Mouse (Mus musculus) MEL (cell line): ENCODE measurements at regions not wholly inside any gene's neighbourhood (a gene's known extent, or its start where the extent isn't known, plus 50 kb on each side); places are given as distances from the start of the nearest gene placed in this dataset.

Experiments used
- DNase-seq: peaks from one replicate; pipeline ENCODE4 v3.0.0; 2011; ENCODE audit warnings: low read depth, low spot score
- H3K27ac ChIP-seq: 2 replicates; pipeline ENCODE4 v1.5.1; 2012; ENCODE audit warnings: low read depth, mild to moderate bottlenecking, control low read depth, low read length, moderate library complexity; ENCODE audit not compliant: control insufficient read depth
- H3K27me3 ChIP-seq, 2 experiments: fragments of 150-350 bp in 1 of 2; sonication (generic) in 1 of 2; 2 replicates each; pipeline ENCODE4 v1.6.1; 2012; ENCODE audit warnings: low read length in 2 of 2, mild to moderate bottlenecking in 2 of 2, improper control_type of control experiment in 1 of 2, moderate library complexity in 1 of 2; ENCODE audit not compliant: insufficient read depth in 2 of 2, control insufficient read depth in 1 of 2
- H3K36me3 ChIP-seq, 2 experiments: 2 replicates each; pipeline ENCODE4 v1.6.1; 2012 to 2014; ENCODE audit warnings: low read length in 2 of 2, improper control_type of control experiment in 1 of 2, inconsistent platforms in 1 of 2, mild to moderate bottlenecking in 1 of 2; ENCODE audit not compliant: insufficient read depth in 2 of 2, control insufficient read depth in 1 of 2
- H3K4me1 ChIP-seq, 2 experiments: fragments of 150-350 bp in 1 of 2; sonication (generic) in 1 of 2; 2 replicates each; pipeline ENCODE4 v1.6.1; 2012; ENCODE audit warnings: low read length in 2 of 2, improper control_type of control experiment in 1 of 2, mild to moderate bottlenecking in 1 of 2; ENCODE audit not compliant: insufficient read depth in 2 of 2, control insufficient read depth in 1 of 2
- H3K4me3 ChIP-seq, 2 experiments: fragments of 150-350 bp in 1 of 2; sonication (generic) in 1 of 2; 2 replicates each; pipeline ENCODE4 v1.5.1; 2012; ENCODE audit warnings: low read depth in 2 of 2, low read length in 2 of 2, mild to moderate bottlenecking in 2 of 2, moderate library complexity in 2 of 2, control low read depth in 1 of 2, improper control_type of control experiment in 1 of 2; ENCODE audit not compliant: control insufficient read depth in 1 of 2, insufficient read depth in 1 of 2
- H3K79me2 ChIP-seq: 2 replicates; pipeline ENCODE4 v1.6.1; 2012; ENCODE audit warnings: mild to moderate bottlenecking, low read length, moderate library complexity; ENCODE audit not compliant: control insufficient read depth, poor library complexity, insufficient read depth
- H3K9ac ChIP-seq: 2 replicates; pipeline ENCODE4 v1.6.1; 2012; ENCODE audit warnings: low read depth, mild to moderate bottlenecking, control low read depth, low read length, moderate library complexity; ENCODE audit not compliant: control insufficient read depth, poor library complexity, severe bottlenecking
- H3K9me3 ChIP-seq: fragments of 150-350 bp; sonication (generic); replicated peaks from 2 replicates; pipeline ENCODE4 v1.6.1; 2012; ENCODE audit warnings: mild to moderate bottlenecking, low read length, improper control_type of control experiment, moderate library complexity; ENCODE audit not compliant: insufficient read depth
- CTCF ChIP-seq, 3 experiments: IDR thresholded peaks in 2 of 3; conservative IDR thresholded peaks in 1 of 3; 2 replicates each; pipeline ENCODE4 v1.5.1; 2011 to 2012; ENCODE audit warnings: low read length in 3 of 3, low read depth in 2 of 3, mild to moderate bottlenecking in 2 of 3, improper control_type of control experiment in 1 of 3, inconsistent platforms in 1 of 3, mixed read lengths in 1 of 3, moderate library complexity in 1 of 3; ENCODE audit not compliant: control insufficient read depth in 1 of 3, insufficient read depth in 1 of 3, poor library complexity in 1 of 3, severe bottlenecking in 1 of 3
- ELF1 ChIP-seq: IDR thresholded peaks from 2 replicates; pipeline ENCODE4 v1.6.1; 2014; ENCODE audit warnings: low read depth, mild to moderate bottlenecking, inconsistent platforms, low read length, improper control_type of control experiment, moderate library complexity
- EP300 ChIP-seq, 2 experiments: IDR thresholded peaks; 2 replicates each; pipeline ENCODE4 v1.6.1; 2011; ENCODE audit warnings: improper control_type of control experiment in 2 of 2, low read length in 2 of 2, low read depth in 1 of 2, mild to moderate bottlenecking in 1 of 2
- ETS1 ChIP-seq: IDR thresholded peaks from 2 replicates; pipeline ENCODE4 v1.6.1; 2012; ENCODE audit warnings: low read depth, mild to moderate bottlenecking, inconsistent platforms, low read length, improper control_type of control experiment, moderate library complexity
- GATA1 ChIP-seq: IDR thresholded peaks from 2 replicates; pipeline ENCODE4 v1.6.1; 2011; ENCODE audit warnings: low read depth, low read length, improper control_type of control experiment
- JUND ChIP-seq: IDR thresholded peaks from 2 replicates; pipeline ENCODE4 v1.6.1; 2011; ENCODE audit warnings: low read depth, mild to moderate bottlenecking, improper control_type of control experiment, low read length
- MXI1 ChIP-seq: IDR thresholded peaks from 2 replicates; pipeline ENCODE4 v1.6.1; 2011; ENCODE audit warnings: mild to moderate bottlenecking, low read depth, low read length, improper control_type of control experiment
- NRF1 ChIP-seq: IDR thresholded peaks from 2 replicates; pipeline ENCODE4 v1.6.1; 2014; ENCODE audit warnings: low read depth, mild to moderate bottlenecking, inconsistent platforms, low read length, improper control_type of control experiment, moderate library complexity; ENCODE audit not compliant: poor library complexity, insufficient read depth, severe bottlenecking
- POLR2AphosphoS5 ChIP-seq: IDR thresholded peaks from 2 replicates; pipeline ENCODE4 v1.6.1; 2012; ENCODE audit warnings: low read depth, borderline replicate concordance, mild to moderate bottlenecking, inconsistent platforms, low read length, moderate library complexity, mixed read lengths
- RAD21 ChIP-seq: IDR thresholded peaks from 2 replicates; pipeline ENCODE4 v1.6.1; 2011; ENCODE audit warnings: mild to moderate bottlenecking, low read depth, low read length, improper control_type of control experiment
- RCOR1 ChIP-seq: IDR thresholded peaks from 2 replicates; pipeline ENCODE4 v1.6.1; 2012; ENCODE audit warnings: low read depth, mild to moderate bottlenecking, inconsistent platforms, low read length, improper control_type of control experiment
- SIN3A ChIP-seq: IDR thresholded peaks from 2 replicates; pipeline ENCODE4 v1.6.1; 2012; ENCODE audit warnings: low read length, improper control_type of control experiment, inconsistent platforms
- SMC3 ChIP-seq: IDR thresholded peaks from 2 replicates; pipeline ENCODE4 v1.6.1; 2011; ENCODE audit warnings: low read depth, low read length, improper control_type of control experiment
- TAL1 ChIP-seq: IDR thresholded peaks from 2 replicates; pipeline ENCODE4 v1.6.1; 2012; ENCODE audit warnings: mild to moderate bottlenecking, inconsistent platforms, low read length, moderate library complexity, mixed read lengths
- TBP ChIP-seq: IDR thresholded peaks from 2 replicates; pipeline ENCODE4 v1.8.0; 2011; ENCODE audit warnings: low read depth, low read length, improper control_type of control experiment
- UBTF ChIP-seq: IDR thresholded peaks from 2 replicates; pipeline ENCODE4 v1.6.1; 2012; ENCODE audit warnings: low read depth, mild to moderate bottlenecking, inconsistent platforms, low read length, improper control_type of control experiment, moderate library complexity, borderline replicate concordance; ENCODE audit not compliant: insufficient read depth
- ZC3H11A ChIP-seq: IDR thresholded peaks from 2 replicates; pipeline ENCODE4 v1.6.1; 2012; ENCODE audit warnings: low read depth, mild to moderate bottlenecking, inconsistent platforms, low read length, improper control_type of control experiment
- ZNF384 ChIP-seq: IDR thresholded peaks from 2 replicates; pipeline ENCODE4 v1.6.1; 2012; ENCODE audit warnings: low read depth, mild to moderate bottlenecking, inconsistent platforms, low read length, improper control_type of control experiment

- TF ChIP-seq TBP (no peak), JUND (no peak), NRF1 (no peak), POLR2AphosphoS5 (no peak), ELF1 (no peak)
Observed at GRCm38 (mm10) chr12:15535822-15536221, 280.9 kb downstream of the Trib2 start (continued).

DNA sequence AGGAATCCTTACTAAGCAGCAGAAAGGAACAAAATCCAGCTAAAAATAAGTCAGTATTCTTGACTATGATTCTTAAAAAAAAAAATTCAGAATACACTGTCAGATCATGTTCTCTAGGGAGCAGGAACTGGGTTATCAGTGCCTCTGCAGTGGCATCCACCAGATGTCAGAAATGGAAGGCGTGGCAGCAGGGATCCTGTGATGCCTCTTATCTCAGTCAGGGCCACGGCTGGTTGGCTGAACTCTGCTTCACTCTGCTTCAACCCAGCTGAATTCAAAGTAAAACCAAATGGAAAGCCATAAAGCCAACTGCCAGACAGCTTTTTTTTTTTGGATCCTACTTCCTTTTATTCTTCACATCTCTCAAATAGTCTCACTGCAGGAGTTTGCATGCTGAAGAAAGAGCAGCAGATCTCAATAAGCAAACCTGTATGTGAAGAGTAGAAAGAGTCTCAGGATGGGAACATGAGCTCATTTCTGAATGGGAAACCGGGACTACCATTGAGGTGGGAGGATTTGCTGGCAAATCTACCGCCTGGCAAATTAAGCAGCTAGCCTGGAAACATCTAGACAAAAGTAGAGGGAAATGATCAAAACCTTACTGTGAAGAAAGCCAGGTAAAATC is 295.8 kb downstream of the Trib2 start:
- no peak overlapping the region for H3K27ac ChIP-seq
- peak; percentile 82 for DNase-seq
- H3K79me2 ChIP-seq = no peaks in the 10 kb centered on the region
- H3K9ac ChIP-seq = no peak overlapping the region
- TF ChIP-seq SMC3 = no peak
- TF ChIP-seq ZC3H11A = no peak
- TF ChIP-seq EP300 (IDR thresholded peaks at IDR 0.05; ENCODE audit: low read depth in 1 of 2, low read length in 2 of 2) = peak; percentile 23 to 59; a peak in 2 of 4 replicates
- TF ChIP-seq ZNF384 = peak; percentile 50
- TF ChIP-seq TAL1 = peak; percentile 35; the same call in 1 of the 2 replicates
- TF ChIP-seq GATA1 = peak; percentile 87
- TF ChIP-seq SIN3A = no peak
- TF ChIP-seq ETS1 = 0 out of 2 replicates have a peak, but pooled peaks have one; percentile 35
- TF ChIP-seq RCOR1 = peak; percentile 20; the same call in 1 of the 2 replicates
- no peak for TF ChIP-seq RAD21
- H3K4me3 ChIP-seq = no peak overlapping the region
- peaks cover 2 to 3% of the 10 kb centered on the region in 2 experiments; a peak in 3 of 4 replicates for H3K27me3 ChIP-seq
- H3K9me3 ChIP-seq = no peaks in the 10 kb centered on the region
- H3K36me3 ChIP-seq = no peaks in the 10 kb centered on the region; a peak in 1 of 4 replicates
- H3K4me1 ChIP-seq = no peaks in the 10 kb centered on the region; a peak in 1 of 4 replicates

DNA sequence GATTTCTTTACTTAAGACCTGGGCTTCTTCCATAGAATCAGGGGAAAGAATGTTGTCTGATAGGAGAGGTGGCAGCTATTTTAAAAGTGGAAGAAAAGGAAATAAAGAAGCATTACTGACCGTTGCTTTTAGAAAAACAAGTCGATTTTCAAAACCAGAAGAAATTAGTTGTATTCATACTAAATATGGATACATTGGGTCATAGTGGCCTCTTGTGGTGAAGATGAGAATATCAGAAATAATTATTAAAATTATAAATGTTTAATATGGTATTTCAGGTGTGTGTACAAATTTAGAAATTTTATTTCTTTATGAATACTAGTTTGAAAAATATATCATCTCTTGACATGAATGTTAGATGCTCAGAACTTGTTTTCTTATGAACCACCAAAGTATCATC is 304.7 kb downstream of the Trib2 start:
- no peaks in the 10 kb centered on the region for H3K36me3 ChIP-seq
- H3K4me3 ChIP-seq = no peak overlapping the region
- DNase-seq = peak; percentile 16
- H3K27ac ChIP-seq = no peak overlapping the region
- TF ChIP-seq MXI1 = no peak
- peak; percentile 44; the same call in 1 of the 2 replicates for TF ChIP-seq SMC3
- TF ChIP-seq TBP = no peak
- TF ChIP-seq ZC3H11A = peak; percentile 17; the same call in 1 of the 2 replicates
- no peak for TF ChIP-seq UBTF
- TF ChIP-seq RAD21 = peak; percentile 81
- peak in 1 of 3 experiments; percentile 48; a peak in 2 of 6 replicates for TF ChIP-seq CTCF (IDR thresholded peaks at IDR 0.05 in 2 of 3, conservative IDR thresholded peaks at IDR 0.05 in 1 of 3; ENCODE audit: control insufficient read depth in 1 of 3, insufficient read depth in 1 of 3, low read depth in 2 of 3, low read length in 3 of 3, poor library complexity in 1 of 3, severe bottlenecking in 1 of 3)
- TF ChIP-seq ZNF384 = no peak
- TF ChIP-seq, all 39 proteins: peak for 4
- Histone ChIP-seq H3K79me2 (no peaks in the 10 kb centered on the region), H3K27me3 (peaks cover 2 to 9% of the 10 kb centered on the region in 2 experiments; a peak in 3 of 4 replicates), H3K9ac (no peak overlapping the region), H3K9me3 (no peaks in the 10 kb centered on the region), H3K4me1 (no peaks in the 10 kb centered on the region)
